Mouse (Mus musculus) brain, embryonic 14.5 days (tissue): Measurements from ENCODE around the gene Ccdc78.
A peak's percentile ranks its signal among the peaks of the same experiment; 100 is the strongest.

ENCODE experiments used
- CTCF ChIP-seq: fragments of 200-500 bp; IDR thresholded peaks from 2 replicates; pipeline ENCODE4 v1.5.1; 2012; ENCODE audit warnings: inconsistent platforms, mild to moderate bottlenecking, moderate library complexity, borderline replicate concordance; ENCODE audit not compliant: insufficient read depth, insufficient read length; ENCODE audit errors: extremely low read depth
- POLR2A ChIP-seq: fragments of 200-500 bp; IDR thresholded peaks from 2 replicates; pipeline ENCODE4 v1.6.1; 2012; ENCODE audit warnings: mild to moderate bottlenecking, inconsistent platforms, borderline replicate concordance; ENCODE audit not compliant: poor library complexity, insufficient read depth, insufficient read length, severe bottlenecking; ENCODE audit errors: extremely low read depth

DNA sequence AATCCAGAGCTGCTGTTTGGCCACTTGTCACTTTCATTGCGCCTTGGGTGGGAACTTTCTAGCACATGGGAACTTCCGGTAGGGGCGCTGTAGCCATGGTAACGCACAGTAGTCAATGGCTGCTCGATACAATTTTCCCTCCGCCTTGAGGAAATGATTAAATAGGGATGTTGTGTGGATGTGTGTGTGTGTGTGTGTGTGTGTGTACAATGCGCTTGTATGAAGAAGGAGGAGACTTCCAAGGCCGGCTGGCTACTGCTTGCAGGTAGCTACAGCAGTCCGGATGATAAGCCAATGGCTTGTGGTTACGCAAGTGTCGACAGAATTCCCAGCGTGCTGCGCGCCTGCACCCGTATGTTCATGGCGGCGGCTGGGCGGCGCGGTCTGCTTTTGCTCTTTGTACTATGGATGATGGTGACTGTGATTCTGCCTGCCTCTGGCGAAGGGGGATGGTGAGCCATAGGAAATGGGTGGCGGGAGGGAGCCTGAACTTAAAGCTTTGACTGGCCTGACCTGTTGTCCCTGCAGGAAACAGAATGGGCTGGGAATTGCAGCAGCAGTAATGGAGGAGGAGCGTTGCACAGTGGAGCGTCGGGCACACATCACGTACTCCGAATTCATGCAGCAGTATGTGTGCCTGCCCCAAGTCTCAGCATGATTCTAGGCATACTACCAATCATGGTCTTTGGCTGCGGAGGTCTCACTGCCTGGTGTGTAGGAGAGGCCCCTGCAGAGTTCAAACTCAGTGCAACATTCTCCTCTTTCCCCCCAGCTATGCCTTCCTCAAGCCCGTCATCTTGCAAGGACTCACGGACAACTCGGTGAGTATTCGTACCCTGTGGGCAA lies 42.6 kb downstream of the Ccdc78 start, which contains the start of gene Jmjd8:
- peak; percentile 65; the same call in 1 of the 2 replicates for TF ChIP-seq CTCF
- TF ChIP-seq POLR2A, result peak; percentile 54; the same call in 1 of the 2 replicates
